Mouse (Mus musculus) forelimb bud, embryonic 11.5 days (tissue): ENCODE results near the gene H2-M10.1.
"Not testable (repeated sequence)": the region's sequence is repeated elsewhere in the genome, so short reads cannot be mapped to it uniquely, and the experiment has no call there.

Experiments used
- DNase-seq: peaks from one replicate; pipeline ENCODE4 v3.0.0-alpha.2; 2012; ENCODE audit warnings: low read depth, low spot score

H2-M10.1 gene

DNA sequence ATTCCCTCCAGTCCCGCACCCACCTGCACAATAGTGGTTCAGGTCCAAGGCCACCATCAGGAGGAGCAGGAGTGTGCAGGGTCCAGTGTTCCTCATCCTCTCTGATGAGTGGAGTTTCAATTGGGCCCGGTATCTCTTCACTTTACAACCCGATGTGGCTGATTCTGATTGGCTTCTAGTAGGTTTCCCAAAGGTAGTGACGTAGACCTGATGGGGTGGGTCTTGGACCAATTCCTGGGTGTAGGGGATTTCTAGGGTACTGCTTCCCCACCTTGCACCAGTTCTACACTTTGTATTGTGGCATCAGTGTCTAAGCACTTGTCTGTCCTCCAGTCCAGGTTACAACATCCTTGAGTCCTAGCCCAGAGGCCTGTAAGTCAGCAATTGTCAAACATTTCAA lies at the start of gene H2-M10.1:
TSS of gene H2-M10.1 (minus strand) at position 101 of the 400 bp plus-strand sequence.
- no peak for DNase-seq

DNA sequence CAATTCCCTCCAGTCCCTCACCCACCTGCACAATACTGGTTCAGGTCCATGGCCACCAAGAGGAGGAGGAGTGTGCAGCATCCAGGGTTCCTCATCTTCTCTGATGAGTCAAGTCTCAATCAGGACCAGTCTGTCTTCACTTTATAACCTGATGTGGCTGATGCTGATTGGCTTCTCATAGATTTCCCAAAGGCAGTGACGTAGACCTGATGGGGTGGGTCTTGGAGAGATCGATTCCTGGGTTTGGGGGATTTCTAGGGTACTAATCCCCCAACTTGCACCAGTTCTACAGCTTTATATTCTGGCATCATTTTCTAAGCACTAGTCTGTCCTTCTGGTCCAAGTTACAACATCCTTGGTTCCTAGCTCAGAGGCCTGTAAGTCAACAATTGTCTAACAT lies 42.4 kb upstream of the H2-M10.1 start, which contains the start of gene H2-M10.3:
TSS of gene H2-M10.3 (minus strand) at position 101 of the 400 bp plus-strand sequence.
- DNase-seq = not testable (repeated sequence)

DNA sequence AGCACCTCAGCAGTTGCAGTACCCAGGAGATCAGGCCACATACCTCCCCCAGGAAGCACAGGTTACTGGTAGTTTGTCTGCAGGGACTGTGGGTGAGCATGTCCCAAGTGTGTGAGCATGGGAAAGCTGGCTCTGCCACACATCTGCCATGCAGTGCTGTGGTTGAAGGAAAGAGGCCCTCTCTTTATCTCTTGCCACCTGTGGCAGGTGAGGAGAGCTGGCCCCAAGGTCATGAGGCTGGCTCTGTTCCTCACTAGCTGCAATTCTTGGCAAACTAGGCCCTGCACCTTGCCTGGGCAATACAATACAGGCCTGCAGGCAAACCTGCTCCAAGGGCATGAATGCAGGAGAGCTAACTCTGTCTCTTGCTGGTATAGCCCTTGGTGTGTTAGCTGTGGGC lies 36.4 kb upstream of the H2-M10.1 start:
- DNase-seq = not testable (repeated sequence)

DNA sequence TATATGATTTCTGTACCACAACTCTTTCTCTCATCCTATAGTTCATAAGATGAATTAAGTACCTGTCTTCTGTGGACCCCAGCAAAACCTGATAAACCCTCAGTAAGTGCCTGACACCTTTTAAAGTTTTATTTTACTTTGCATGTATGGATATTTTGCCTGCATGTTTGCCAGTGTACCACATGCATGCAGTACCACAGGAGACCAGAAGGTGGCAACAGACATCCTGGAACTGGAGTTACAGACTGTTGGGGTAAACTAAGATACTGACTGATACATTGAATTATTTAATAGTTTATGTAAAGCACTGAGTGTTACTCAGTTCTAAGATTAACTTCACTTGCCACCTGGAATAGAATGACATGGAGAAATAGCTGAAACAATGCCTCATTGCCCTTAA lies 31.6 kb upstream of the H2-M10.1 start:
- peak; percentile 12 for DNase-seq

DNA sequence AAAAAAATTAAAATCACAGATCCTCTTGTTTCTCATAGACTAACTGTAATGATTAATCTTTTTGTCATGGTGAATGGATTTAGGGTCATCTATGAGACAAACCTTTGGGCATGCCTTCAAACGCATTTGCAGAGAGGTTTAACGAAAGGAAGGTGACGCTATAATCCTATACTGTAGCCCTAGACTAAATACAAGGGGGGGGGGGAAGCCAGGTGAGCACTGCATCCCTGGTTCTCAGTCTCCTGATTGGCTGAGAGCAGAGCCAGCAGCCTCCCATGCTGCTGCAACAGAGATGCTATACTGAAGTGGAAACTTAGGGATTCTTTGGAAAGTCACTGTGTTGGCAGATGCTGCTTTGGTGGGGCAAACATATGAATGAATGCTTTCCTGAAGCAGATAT lies 29.8 kb upstream of the H2-M10.1 start:
- no peak for DNase-seq

DNA sequence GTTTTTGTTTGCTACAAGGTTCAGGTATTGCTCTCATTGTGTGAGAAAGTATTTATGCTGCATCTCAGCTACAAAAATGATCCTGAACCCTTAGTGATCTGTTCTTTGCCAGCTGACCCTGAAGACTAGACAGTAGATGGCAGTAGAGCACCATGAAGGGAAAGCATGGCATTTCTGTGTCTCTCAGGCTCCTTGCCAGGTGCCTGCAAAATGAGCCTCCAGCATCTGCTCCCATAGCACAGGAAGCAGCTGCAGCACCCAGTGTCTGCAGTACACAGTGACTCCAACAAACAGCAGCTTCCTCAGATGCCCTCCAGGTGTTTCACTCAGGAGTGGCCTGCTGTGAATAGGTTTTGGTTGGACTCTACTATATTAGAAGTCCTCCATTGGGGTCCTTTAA lies 29.4 kb upstream of the H2-M10.1 start:
- DNase-seq = peak; percentile 11

DNA sequence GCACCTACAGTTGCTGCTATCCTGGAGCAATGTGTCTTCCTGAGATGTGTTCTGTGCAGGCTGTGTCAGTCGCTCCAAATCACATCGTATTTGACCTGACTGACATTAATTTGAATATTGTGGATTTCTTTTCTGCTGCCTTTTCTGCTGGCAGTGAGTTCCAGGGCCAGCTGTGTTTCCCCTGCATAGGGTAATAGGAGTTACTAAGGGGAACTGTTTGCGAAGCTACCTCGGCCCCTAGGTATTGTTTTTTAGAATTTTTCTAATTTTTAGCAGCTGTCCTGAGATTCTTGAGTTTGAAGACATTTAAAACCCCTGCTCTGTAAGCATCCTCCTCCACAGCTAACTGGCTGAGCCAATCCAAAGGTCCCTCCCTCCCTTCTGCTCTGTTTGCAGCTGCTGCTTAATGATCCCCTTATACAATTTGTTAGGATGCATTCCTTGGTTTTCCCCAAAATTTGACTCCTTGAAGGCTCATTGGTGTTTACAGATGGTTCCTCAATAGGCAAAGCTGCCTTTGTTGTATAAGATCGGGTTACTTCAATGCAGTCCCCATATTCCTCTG lies 10.2 kb downstream of the H2-M10.1 start:
- peak; percentile 4 for DNase-seq

DNA sequence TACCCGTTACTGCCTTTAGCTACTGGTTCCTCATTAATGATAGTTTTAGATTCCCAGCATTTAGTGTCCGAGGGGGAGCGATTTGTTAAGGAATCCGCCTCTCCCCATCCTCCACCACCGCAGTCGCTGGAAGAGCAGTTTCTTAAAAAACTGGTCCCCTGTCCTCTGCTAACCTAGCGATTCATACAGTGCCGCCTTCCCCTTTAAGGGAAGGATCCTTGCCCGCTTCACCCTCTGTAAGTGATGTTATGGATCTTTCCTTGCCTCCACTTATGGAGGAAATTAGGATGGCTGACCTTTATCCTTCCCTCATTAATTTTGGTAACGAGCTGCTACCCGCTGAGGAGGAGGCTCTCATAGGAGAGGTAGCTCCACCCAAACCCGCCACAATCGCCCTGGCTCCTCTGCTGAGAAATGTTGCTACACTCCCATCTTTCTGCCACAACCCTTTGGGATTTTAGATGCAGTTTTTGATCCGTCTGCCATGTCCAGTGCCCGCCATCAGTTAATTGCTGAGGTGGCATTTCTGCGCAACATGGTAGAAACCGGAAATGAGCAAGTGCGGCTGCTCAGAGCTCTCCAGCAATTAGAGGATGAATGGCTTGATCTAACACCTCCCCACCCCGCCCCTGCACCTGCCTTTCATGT lies 10.8 kb downstream of the H2-M10.1 start:
- DNase-seq = peak; percentile 40

DNA sequence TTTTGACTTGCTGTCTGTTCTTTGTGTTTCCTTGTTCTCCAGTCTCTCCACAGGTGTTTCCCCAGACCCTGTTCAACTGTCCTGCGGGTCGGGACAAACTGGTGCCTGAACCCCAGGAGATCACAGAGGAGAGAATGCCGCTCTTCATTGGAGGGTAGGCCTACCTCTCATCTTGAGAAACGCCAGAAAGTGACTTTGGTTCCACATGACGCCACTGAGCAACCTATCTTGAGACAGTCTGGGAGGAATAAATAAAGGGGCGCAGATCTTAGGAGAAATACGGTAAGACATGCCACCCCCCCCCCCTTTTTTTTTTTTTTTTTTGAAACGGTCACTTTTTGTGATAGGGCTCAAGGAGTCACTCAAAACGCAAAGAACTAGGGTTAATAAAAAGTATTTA lies 11.4 kb downstream of the H2-M10.1 start:
- peak; percentile 45 for DNase-seq

DNA sequence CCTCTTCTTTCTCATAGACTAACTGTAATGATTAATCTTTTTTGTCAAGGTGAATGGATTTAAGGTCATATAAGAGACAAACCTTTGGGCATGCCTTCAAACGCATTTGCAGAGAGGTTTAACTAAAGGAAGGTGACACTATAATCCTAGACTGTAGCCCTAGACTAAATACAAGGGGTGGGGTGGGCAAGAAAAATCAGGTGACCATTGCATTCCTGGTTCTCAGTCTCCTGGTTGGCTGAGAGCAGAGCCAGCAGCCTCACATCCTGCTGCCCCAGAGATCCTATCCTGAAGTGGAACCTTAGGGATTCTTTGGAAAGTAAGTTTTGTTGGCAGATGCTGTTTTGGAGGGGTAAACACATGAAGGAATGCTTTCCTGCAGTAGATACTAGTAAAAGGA lies 16.7 kb downstream of the H2-M10.1 start:
- DNase-seq = no peak

DNA sequence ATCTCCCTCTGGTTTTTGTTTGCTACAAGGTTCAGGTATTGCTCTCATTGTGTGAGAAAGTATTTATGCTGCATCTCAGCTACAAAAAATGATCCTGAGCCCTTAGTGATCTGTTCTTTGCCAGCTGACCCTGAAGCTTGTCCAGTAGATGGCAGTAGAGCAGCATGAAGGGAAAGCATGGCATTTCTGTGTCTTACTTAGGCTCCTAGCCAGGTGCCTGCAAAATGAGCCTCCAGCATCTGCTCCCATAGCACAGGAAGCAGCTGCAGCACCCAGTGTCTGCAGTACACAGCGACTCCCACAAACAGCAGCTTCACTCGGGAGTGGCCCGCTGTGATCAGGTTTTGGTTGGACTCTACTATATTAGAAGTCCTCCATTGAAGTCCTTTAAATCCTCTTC lies 17.1 kb downstream of the H2-M10.1 start:
- peak; percentile 56 for DNase-seq

DNA sequence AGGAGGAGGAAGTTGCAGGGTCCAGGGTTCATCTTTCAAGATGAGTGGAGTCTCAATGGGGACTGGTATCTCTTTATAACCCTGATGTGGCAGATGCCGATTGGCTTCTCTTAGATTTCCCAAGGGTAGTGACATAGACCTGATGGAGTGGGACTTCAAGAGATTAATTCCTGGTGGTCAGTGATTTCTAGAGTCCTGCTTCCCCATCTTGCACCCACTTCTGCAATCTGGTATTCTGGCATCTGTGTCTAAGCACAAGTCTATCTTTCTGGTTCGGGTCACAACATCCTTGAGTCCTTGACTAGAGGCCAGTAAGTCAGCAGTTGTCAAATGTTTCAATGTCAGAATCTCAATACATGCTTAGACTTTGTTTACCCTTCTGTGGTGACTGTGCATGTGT lies 39.6 kb downstream of the H2-M10.1 start, which contains the start of gene H2-M10.2:
TSS of gene H2-M10.2 (minus strand) at position 101 of the 400 bp plus-strand sequence.
- no peak for DNase-seq

DNA sequence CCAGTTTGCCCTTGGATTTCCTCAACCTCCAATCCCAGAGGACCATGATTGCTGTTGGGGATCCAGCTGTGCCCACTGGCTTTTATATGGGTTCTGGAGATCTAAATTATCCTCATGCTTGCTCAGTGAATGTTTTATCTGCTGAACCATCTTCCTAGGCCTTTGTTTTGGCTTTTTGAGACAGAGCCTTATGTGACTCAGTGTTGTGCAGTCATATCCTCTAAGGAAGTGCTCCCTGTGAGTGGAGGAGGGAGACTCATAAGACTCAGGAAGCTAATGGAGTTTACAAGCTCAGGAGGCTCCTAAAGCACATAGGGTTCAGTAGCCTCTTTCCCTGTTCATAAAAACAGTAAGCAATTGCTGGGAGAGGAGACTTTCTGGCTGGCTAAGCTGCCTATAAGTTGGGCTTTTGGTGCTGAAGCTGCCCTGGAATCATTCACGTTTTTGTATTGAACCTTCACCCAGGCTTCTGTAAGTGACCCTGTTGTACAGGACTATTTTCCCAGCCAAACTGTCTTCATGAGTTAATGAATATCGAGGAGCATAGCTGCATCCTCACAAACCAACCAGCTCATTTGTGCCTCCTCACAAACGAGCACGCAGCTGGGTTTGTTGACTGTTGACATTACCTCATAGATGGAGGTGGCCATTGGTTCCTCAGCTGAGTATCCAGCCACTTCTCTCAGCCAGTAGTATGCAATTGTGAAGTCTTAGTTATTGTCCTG lies 44.3 kb downstream of the H2-M10.1 start:
- no peak for DNase-seq

DNA sequence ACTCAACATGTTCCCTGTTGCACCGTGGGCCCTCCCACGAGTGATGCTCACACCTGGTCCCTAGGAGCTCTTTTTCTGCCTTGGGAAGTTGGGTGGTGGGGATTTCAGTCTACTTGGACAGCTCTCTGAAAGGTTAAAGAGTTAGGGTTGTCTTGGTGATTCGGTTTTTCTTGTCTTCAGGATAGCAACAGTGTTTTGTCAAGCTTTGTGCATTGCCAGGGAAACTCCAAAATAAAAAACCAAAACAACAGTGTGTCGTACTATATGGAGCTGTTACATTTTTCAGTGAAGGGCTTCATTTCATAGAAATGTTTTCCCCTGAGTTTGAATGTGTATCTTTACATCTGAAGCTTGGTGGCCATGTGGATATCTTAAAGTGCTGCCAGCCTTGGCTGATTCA lies 51.2 kb downstream of the H2-M10.1 start:
- DNase-seq = no peak

DNA sequence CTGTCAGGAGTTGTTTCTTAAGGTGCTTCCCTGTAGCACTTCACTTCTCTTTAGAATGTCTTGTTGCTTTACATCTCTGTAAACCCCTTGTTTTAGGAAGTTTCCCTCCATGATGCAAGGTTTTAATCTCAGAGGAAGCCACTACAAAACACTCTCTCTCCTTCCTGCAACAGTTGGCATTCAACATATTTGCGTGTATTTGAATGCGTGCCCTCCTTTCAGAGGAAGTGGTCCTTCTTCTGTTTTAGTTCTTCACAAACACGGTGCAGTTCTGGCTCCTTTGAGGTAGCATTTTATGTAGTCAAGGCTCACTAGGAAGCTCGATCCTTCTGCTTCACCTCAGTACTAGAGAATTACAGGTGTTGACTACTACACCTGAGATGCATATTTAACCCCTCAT lies 52.2 kb downstream of the H2-M10.1 start:
- no peak for DNase-seq
